Mouse (Mus musculus) heart, embryonic 11.5 days (tissue): ENCODE results near the gene Sh2d5. TPM values are rescaled to one million over a fixed set of nuclear protein-coding genes. Genes with fewer than 3 reads are reported as not detected.

Source experiments
- ATAC-seq: fragments of 200-750 bp; cut with Nextera tagmentation; replicated peaks from 2 replicates; pipeline ENCODE4 v1.8.0; 2017; ENCODE audit warnings: moderate library complexity; ENCODE audit not compliant: insufficient number of reproducible peaks, low FRiP score, low TSS enrichment
- H3K27ac ChIP-seq: fragments of 300-500 bp; sonication (generic); 2 replicates; pipeline ENCODE4 v1.5.1; 2014; ENCODE audit warnings: mild to moderate bottlenecking, low read depth, low read length
- H3K27me3 ChIP-seq: fragments of 300-500 bp; sonication (generic); 2 replicates; pipeline ENCODE4 v1.6.1; 2014; ENCODE audit warnings: mild to moderate bottlenecking, low read length, mixed read lengths; ENCODE audit not compliant: control insufficient read depth, insufficient read depth
- H3K36me3 ChIP-seq: fragments of 300-500 bp; sonication (generic); 2 replicates; pipeline ENCODE4 v1.6.1; 2014; ENCODE audit warnings: mild to moderate bottlenecking, low read length, moderate library complexity, mixed read lengths; ENCODE audit not compliant: control insufficient read depth, insufficient read depth
- H3K4me1 ChIP-seq: fragments of 300-500 bp; sonication (generic); 2 replicates; pipeline ENCODE4 v1.6.1; 2014; ENCODE audit warnings: low read length; ENCODE audit not compliant: control insufficient read depth, insufficient read depth
- H3K4me2 ChIP-seq: fragments of 300-500 bp; sonication (generic); 2 replicates; pipeline ENCODE4 v1.6.1; 2014; ENCODE audit warnings: mild to moderate bottlenecking, moderate library complexity
- H3K4me3 ChIP-seq: fragments of 300-500 bp; sonication (generic); 2 replicates; pipeline ENCODE4 v1.5.1; 2014; ENCODE audit warnings: low read depth, low read length
- H3K9ac ChIP-seq: fragments of 300-500 bp; sonication (generic); 2 replicates; pipeline ENCODE4 v1.6.1; 2014; ENCODE audit warnings: mild to moderate bottlenecking, low read depth, low read length, moderate library complexity
- H3K9me3 ChIP-seq: fragments of 300-500 bp; sonication (generic); replicated peaks from 2 replicates; pipeline ENCODE4 v1.6.1; 2016; ENCODE audit warnings: low read length; ENCODE audit not compliant: control insufficient read depth
- WGBS: fragments of 180-500 bp; shearing (Covaris S2); extraction: QIAGEN DNeasy Blood & Tissue Kit; methylation state at CpG from one replicate; pipeline ENCODE4 v1.1.7; 2014; ENCODE audit not compliant: insufficient replicate concordance; 5-methylcytosine and 5-hydroxymethylcytosine counted together
- polyA plus RNA-seq: library from polyadenylated mRNA; unstranded; fragments of >200 nt; fragmentation: Nextera tagmentation; extraction: Ambion mirVana; gene quantifications from 2 replicates; pipeline ENCODE4 v1.2.1, GENCODE M21; 2014

Gene Sh2d5
- polyA plus RNA-seq, 1 experiment from 2014 or later, result 0.31 TPM

GRCm38 (mm10) chr4:138217441-138217840, 32.8 kb upstream of the Sh2d5 start:
- H3K9me3 ChIP-seq, result no peaks in the 10 kb centered on the region
- WGBS, result under 1% methylated on average over 36 of the region's 36 CpGs
- no peaks in the 10 kb centered on the region for H3K27me3 ChIP-seq
- H3K27ac ChIP-seq, result peak overlapping the region; percentile 95
- peaks cover 4% of the 10 kb centered on the region for H3K36me3 ChIP-seq
- H3K4me1 ChIP-seq, result peaks cover 29% of the 10 kb centered on the region
- H3K4me2 ChIP-seq, result peak overlapping the region; percentile 87
- H3K4me3 ChIP-seq, result peak overlapping the region; percentile 99
- ATAC-seq, result no peak
- peak overlapping the region; percentile 99 for H3K9ac ChIP-seq

- H3K4me2 ChIP-seq, result peak overlapping the region; percentile 87
- peak overlapping the region; percentile 99 for H3K4me3 ChIP-seq
- H3K36me3 ChIP-seq, result peaks cover 8% of the 10 kb centered on the region
- H3K27ac ChIP-seq, result peak overlapping the region; percentile 95; the same call in 1 of the 2 replicates
- H3K4me1 ChIP-seq, result peaks cover 29% of the 10 kb centered on the region
- H3K9ac ChIP-seq, result peak overlapping the region; percentile 99
- ATAC-seq, result no peak
- WGBS, result 78% methylated on average over 11 of the region's 11 CpGs
- H3K27me3 ChIP-seq, result no peaks in the 10 kb centered on the region
- H3K9me3 ChIP-seq, result no peaks in the 10 kb centered on the region
Observed at GRCm38 (mm10) chr4:138217951-138218685, 32.1 kb upstream of the Sh2d5 start.

- H3K4me3 ChIP-seq, result no peak overlapping the region
- ATAC-seq, result no peak
Observed at GRCm38 (mm10) chr4:138219331-138219730, 30.9 kb upstream of the Sh2d5 start.

DNA sequence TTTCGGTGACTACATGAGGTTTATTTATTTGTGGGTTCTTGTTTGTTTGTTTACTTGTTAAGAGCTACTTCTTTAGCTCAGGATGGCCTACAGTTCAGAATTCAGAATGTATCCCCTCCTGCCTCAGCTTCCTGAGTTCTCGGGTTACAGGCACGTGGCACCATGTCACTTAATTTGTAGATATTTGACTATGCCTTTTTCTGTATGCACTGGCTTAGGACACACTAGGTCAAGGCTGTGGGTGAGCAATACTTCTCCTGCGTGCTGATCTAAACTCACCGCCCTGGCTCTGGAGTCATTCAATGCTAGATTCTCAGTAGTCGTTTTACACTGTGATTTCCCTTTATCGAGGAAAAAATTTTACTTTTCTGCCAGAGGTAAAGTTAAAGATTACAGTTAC, 29.4 kb upstream of the Sh2d5 start:
- Histone ChIP-seq H3K9me3 (no peaks in the 10 kb centered on the region), H3K27ac (no peak overlapping the region), H3K36me3 (peaks cover 22% of the 10 kb centered on the region), H3K4me3 (no peak overlapping the region), H3K4me1 (peaks cover 25% of the 10 kb centered on the region), H3K27me3 (no peaks in the 10 kb centered on the region), H3K4me2 (no peak overlapping the region), H3K9ac (no peak overlapping the region)
- ATAC-seq, result no peak
- WGBS, result 84% methylated on average over 7 of the region's 7 CpGs

More at GRCm38 (mm10) chr4:138219331-138219730, 30.9 kb upstream of the Sh2d5 start:
- Histone ChIP-seq H3K4me1 (peaks cover 29% of the 10 kb centered on the region), H3K9ac (no peak overlapping the region), H3K27ac (no peak overlapping the region), H3K4me2 (0 out of 2 replicates have a peak overlapping the region, but pooled peaks have one; percentile 87), H3K36me3 (peaks cover 16% of the 10 kb centered on the region), H3K27me3 (no peaks in the 10 kb centered on the region), H3K9me3 (no peaks in the 10 kb centered on the region)
- WGBS, result 85% methylated on average over 5 of the region's 5 CpGs

- no peak overlapping the region for H3K4me3 ChIP-seq
- no peaks in the 10 kb centered on the region for H3K9me3 ChIP-seq
- ATAC-seq, result no peak
- no peak overlapping the region for H3K4me2 ChIP-seq
- peaks cover 23% of the 10 kb centered on the region for H3K4me1 ChIP-seq
- no peak overlapping the region for H3K9ac ChIP-seq
- H3K27me3 ChIP-seq, result no peaks in the 10 kb centered on the region
- H3K36me3 ChIP-seq, result peaks cover 28% of the 10 kb centered on the region
- H3K27ac ChIP-seq, result no peak overlapping the region
- 77% methylated on average over 5 of the region's 5 CpGs for WGBS
Observed at GRCm38 (mm10) chr4:138221406-138221805, 28.8 kb upstream of the Sh2d5 start.

GRCm38 (mm10) chr4:138222396-138222795, 27.8 kb upstream of the Sh2d5 start:
- H3K27ac ChIP-seq, result no peak overlapping the region
- H3K9ac ChIP-seq, result no peak overlapping the region
- no peaks in the 10 kb centered on the region for H3K9me3 ChIP-seq
- WGBS, result 84% methylated on average over 5 of the region's 5 CpGs
- peaks cover 23% of the 10 kb centered on the region for H3K4me1 ChIP-seq
- H3K36me3 ChIP-seq, result peaks cover 34% of the 10 kb centered on the region
- ATAC-seq, result no peak
- H3K27me3 ChIP-seq, result no peaks in the 10 kb centered on the region
- no peak overlapping the region for H3K4me2 ChIP-seq
- no peak overlapping the region for H3K4me3 ChIP-seq

- no peak for ATAC-seq
- WGBS, result 89% methylated on average over 10 of the region's 10 CpGs
- peaks cover 43% of the 10 kb centered on the region for H3K36me3 ChIP-seq
Observed at GRCm38 (mm10) chr4:138223623-138224022, 26.6 kb upstream of the Sh2d5 start.

DNA sequence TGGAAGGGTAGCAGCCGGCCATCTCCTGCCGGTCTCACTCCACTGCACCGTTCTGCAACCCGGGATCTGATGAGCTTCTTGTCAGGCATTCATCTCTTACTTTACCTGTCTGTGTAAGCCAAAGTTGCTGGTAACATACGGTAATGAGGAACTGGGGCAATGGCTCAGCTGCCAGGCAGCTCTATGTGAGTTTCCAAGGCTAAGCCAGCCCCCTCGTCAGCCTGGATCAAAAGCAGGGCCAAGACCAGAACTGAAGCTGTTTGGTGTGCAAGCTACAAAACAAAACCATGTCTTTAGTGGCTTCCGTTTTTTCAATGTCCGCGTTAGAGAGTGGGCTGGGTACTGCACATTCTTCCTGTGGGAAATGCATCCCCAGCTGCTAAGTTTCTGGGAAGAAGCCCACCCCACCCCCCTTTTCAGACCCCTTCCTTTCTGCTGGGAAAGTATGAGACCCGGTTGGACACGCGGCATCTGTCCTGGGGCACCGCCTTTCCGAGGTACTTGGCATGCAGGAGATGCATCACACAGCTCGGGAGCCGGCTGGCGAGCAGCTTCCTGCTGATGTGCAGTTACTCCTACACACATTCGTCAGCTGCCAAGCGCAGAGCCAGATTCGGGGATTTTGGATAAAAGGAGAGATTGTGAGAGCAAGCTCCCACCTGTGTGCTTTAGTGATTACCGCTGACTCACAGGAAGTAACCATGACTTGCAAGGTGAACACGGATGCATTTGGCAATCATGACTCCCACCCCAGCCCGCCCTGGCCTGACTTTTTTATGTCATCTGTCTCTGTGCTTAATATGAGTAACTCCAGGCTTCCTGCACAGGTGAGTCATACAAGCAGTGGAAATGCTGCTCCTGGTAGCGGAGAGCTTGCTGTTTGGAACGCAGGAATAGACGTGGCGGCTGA, 3.2 kb upstream of the Sh2d5 start:
- Histone ChIP-seq H3K9me3 (no peaks in the 10 kb centered on the region), H3K9ac (no peak overlapping the region), H3K4me3 (no peak overlapping the region), H3K4me1 (peaks cover 11% of the 10 kb centered on the region), H3K27me3 (peaks cover 22% of the 10 kb centered on the region), H3K27ac (no peak overlapping the region), H3K4me2 (no peak overlapping the region), H3K36me3 (peaks cover 27% of the 10 kb centered on the region)
- 64% methylated on average over 27 of the region's 27 CpGs for WGBS
- ATAC-seq, result no peak

More at GRCm38 (mm10) chr4:138223623-138224022, 26.6 kb upstream of the Sh2d5 start:
- no peak overlapping the region for H3K27ac ChIP-seq
- H3K27me3 ChIP-seq, result no peaks in the 10 kb centered on the region
- no peak overlapping the region for H3K9ac ChIP-seq
- peaks cover 17% of the 10 kb centered on the region for H3K4me1 ChIP-seq
- H3K4me3 ChIP-seq, result no peak overlapping the region
- no peak overlapping the region for H3K4me2 ChIP-seq
- H3K9me3 ChIP-seq, result no peaks in the 10 kb centered on the region
